Mouse (Mus musculus) forebrain, postnatal 0 days (tissue): ENCODE results near the gene Tuba1b. TPM values are rescaled to one million over a fixed set of nuclear protein-coding genes. Genes with fewer than 3 reads are reported as not detected.
A peak's percentile ranks its signal among the peaks of the same experiment; 100 is the strongest.
"Not testable (repeated sequence)": the region's sequence is repeated elsewhere in the genome, so short reads cannot be mapped to it uniquely, and the experiment has no call there.

Experiments used
- ATAC-seq: fragments of 200-750 bp; cut with Nextera tagmentation; 2 replicates; pipeline ENCODE4 v1.8.0; 2017; ENCODE audit warnings: mild to moderate bottlenecking, moderate library complexity
- DNase-seq: peaks from one replicate; pipeline ENCODE4 v3.0.0-alpha.2; 2015
- H3K27ac ChIP-seq: fragments of 300-500 bp; sonication (generic); 2 replicates; pipeline ENCODE4 v1.5.1; 2014; ENCODE audit warnings: low read depth, mild to moderate bottlenecking, antibody characterized with exemption, low read length, moderate library complexity, mixed read lengths
- H3K27me3 ChIP-seq: fragments of 300-500 bp; sonication (generic); 2 replicates; pipeline ENCODE4 v1.6.1; 2014; ENCODE audit warnings: mild to moderate bottlenecking, low read length, mixed read lengths; ENCODE audit not compliant: insufficient read depth
- H3K36me3 ChIP-seq: fragments of 300-500 bp; sonication (generic); 2 replicates; pipeline ENCODE4 v1.6.1; 2014; ENCODE audit warnings: mild to moderate bottlenecking, moderate library complexity; ENCODE audit not compliant: insufficient read depth
- H3K4me1 ChIP-seq: fragments of 300-500 bp; sonication (generic); 2 replicates; pipeline ENCODE4 v1.6.1; 2014; ENCODE audit warnings: antibody characterized with exemption; ENCODE audit not compliant: insufficient read depth
- H3K4me2 ChIP-seq: fragments of 300-500 bp; sonication (generic); 2 replicates; pipeline ENCODE4 v1.6.1; 2014; ENCODE audit warnings: low read depth, mild to moderate bottlenecking, moderate library complexity
- H3K4me3 ChIP-seq: fragments of 300-500 bp; sonication (generic); 2 replicates; pipeline ENCODE4 v1.5.1; 2014; ENCODE audit warnings: low read depth, low read length, mixed read lengths
- H3K9ac ChIP-seq: fragments of 300-500 bp; sonication (generic); 2 replicates; pipeline ENCODE4 v1.6.1; 2014; ENCODE audit warnings: mild to moderate bottlenecking
- H3K9me3 ChIP-seq: fragments of 300-500 bp; sonication (generic); 2 replicates; pipeline ENCODE4 v1.6.1; 2016; ENCODE audit warnings: low read length
- CTCF ChIP-seq: sonication (generic); IDR thresholded peaks from 2 replicates; pipeline ENCODE4 v1.5.1; 2016; ENCODE audit warnings: antibody characterized with exemption, control low read depth, low read depth
- whole genome bisulfite sequencing: fragments of 180-500 bp; shearing (Covaris S2); extraction: QIAGEN DNeasy Blood & Tissue Kit; methylation state at CpG from one replicate; pipeline ENCODE4 v1.1.7; 2014; 5-methylcytosine and 5-hydroxymethylcytosine counted together
- polyA plus RNA-seq: library from polyadenylated mRNA; unstranded; fragments of >200 nt; fragmentation: Nextera tagmentation; extraction: Ambion mirVana; gene quantifications from 2 replicates; pipeline ENCODE4 v1.2.1, GENCODE M21; 2015
- total RNA-seq: library from RNA; depleted of rRNA; stranded (reverse); fragments of >200 nt; gene quantifications from 2 replicates; pipeline ENCODE4 v1.2.3, GENCODE M21; 2014

Tuba1b gene
- total and polyA plus RNA-seq, 2 experiments from 2014 or later, result 1,265 to 1,958 TPM

- Histone ChIP-seq H3K4me1 (peaks cover 7% of the 10 kb centered on the region; the same call in 1 of the 2 replicates), H3K9ac (peak within 1 kb of the TSS; percentile 100), H3K9me3 (no peaks in the 10 kb centered on the region), H3K27me3 (no peaks in the 10 kb centered on the region), H3K27ac (peak within 1 kb of the TSS; percentile 100), H3K4me2 (peak within 1 kb of the TSS; percentile 61), H3K4me3 (peak within 1 kb of the TSS; percentile 81), H3K36me3 (peaks cover 9% of the 10 kb centered on the region)
- no peak for TF ChIP-seq CTCF
- WGBS, result 1% methylated on average over 28 of the region's 28 CpGs
- DNase-seq (peak; percentile 99), ATAC-seq (peak; percentile 96)
Observed at GRCm38 (mm10) chr15:98953401-98954356, 19.3 kb upstream of the Tuba1b start, which contains the start of the genes Gm49450 and Tuba1a. Gene Gm49450, minus strand, starts transcription at chr15:98953551. Gene Tuba1a, minus strand, starts transcription at chr15:98953703.

GRCm38 (mm10) chr15:98952751-98953400 lies 18.5 kb upstream of the Tuba1b start:
- H3K4me2 ChIP-seq, result peak overlapping the region; percentile 61
- WGBS, result 1% methylated on average over 41 of the region's 41 CpGs
- H3K27ac ChIP-seq, result peak overlapping the region; percentile 100
- DNase-seq (peak; percentile 77), ATAC-seq (peak; percentile 59)
- no peaks in the 10 kb centered on the region for H3K9me3 ChIP-seq
- peaks cover 7% of the 10 kb centered on the region; the same call in 1 of the 2 replicates for H3K4me1 ChIP-seq
- peaks cover 9% of the 10 kb centered on the region for H3K36me3 ChIP-seq
- peak; percentile 57 for TF ChIP-seq CTCF
- H3K4me3 ChIP-seq, result peak overlapping the region; percentile 81
- peak overlapping the region; percentile 100 for H3K9ac ChIP-seq
- H3K27me3 ChIP-seq, result no peaks in the 10 kb centered on the region

- H3K27ac ChIP-seq, result peak overlapping the region; percentile 100
- peak overlapping the region; percentile 100 for H3K9ac ChIP-seq
- H3K36me3 ChIP-seq, result peaks cover 9% of the 10 kb centered on the region
- TF ChIP-seq CTCF, result no peak
- peaks cover 7% of the 10 kb centered on the region; the same call in 1 of the 2 replicates for H3K4me1 ChIP-seq
- DNase-seq (peak; percentile 81), ATAC-seq (peak; percentile 1; the same call in 1 of the 2 replicates)
- peak overlapping the region; percentile 81 for H3K4me3 ChIP-seq
- 3% methylated on average over 5 of the region's 5 CpGs for whole genome bisulfite sequencing
- H3K9me3 ChIP-seq, result no peaks in the 10 kb centered on the region
- H3K27me3 ChIP-seq, result no peaks in the 10 kb centered on the region
- H3K4me2 ChIP-seq, result peak overlapping the region; percentile 61
Observed at GRCm38 (mm10) chr15:98952063-98952455, 17.7 kb upstream of the Tuba1b start.

- 16% methylated on average over 11 of the region's 15 CpGs for WGBS
- peak overlapping the region; percentile 100 for H3K9ac ChIP-seq
- H3K9me3 ChIP-seq, H3K4me1 ChIP-seq, ATAC-seq, H3K27me3 ChIP-seq, H3K36me3 ChIP-seq: not testable (repeated sequence)
- peak overlapping the region; percentile 61 for H3K4me2 ChIP-seq
- peak overlapping the region; percentile 100 for H3K27ac ChIP-seq
- peak; percentile 65 for DNase-seq
- H3K4me3 ChIP-seq, result peak overlapping the region; percentile 81
Observed at GRCm38 (mm10) chr15:98951122-98952062, 17.0 kb upstream of the Tuba1b start.

GRCm38 (mm10) chr15:98949607-98949892 lies 15.2 kb upstream of the Tuba1b start:
- Histone ChIP-seq H3K4me3 (peak overlapping the region; percentile 36), H3K9ac (peak overlapping the region; percentile 61), H3K36me3 (peaks cover 9% of the 10 kb centered on the region), H3K4me1 (no peaks in the 10 kb centered on the region), H3K27ac (0 out of 2 replicates have a peak overlapping the region, but pooled peaks have one; percentile 0), H3K4me2 (peak overlapping the region; percentile 70), H3K27me3 (no peaks in the 10 kb centered on the region), H3K9me3 (no peaks in the 10 kb centered on the region)
- ATAC-seq (no peak), DNase-seq (no peak)
- no peak for TF ChIP-seq CTCF
- WGBS, result 25% methylated on average over 3 of the region's 3 CpGs

- Histone ChIP-seq H3K4me1 (no peaks in the 10 kb centered on the region), H3K36me3 (peaks cover 9% of the 10 kb centered on the region), H3K27me3 (no peaks in the 10 kb centered on the region), H3K4me3 (peak overlapping the region; percentile 36), H3K4me2 (peak overlapping the region; percentile 70), H3K9me3 (no peaks in the 10 kb centered on the region), H3K27ac (peak overlapping the region; percentile 51; the same call in 1 of the 2 replicates), H3K9ac (peak overlapping the region; percentile 61)
- 41% methylated on average over 6 of the region's 6 CpGs for WGBS
- ATAC-seq (no peak), DNase-seq (peak; percentile 59)
- no peak for TF ChIP-seq CTCF
Observed at GRCm38 (mm10) chr15:98948857-98949606, 14.7 kb upstream of the Tuba1b start.
